Mouse (Mus musculus) midbrain, postnatal 0 days (tissue): ENCODE data around the gene Dnajb2. TPM values are rescaled to one million over a fixed set of nuclear protein-coding genes. Genes with fewer than 3 reads are reported as not detected.

Experiments
- ATAC-seq: fragments of 200-750 bp; cut with Nextera tagmentation; 2 replicates; pipeline ENCODE4 v1.8.0; 2017; ENCODE audit warnings: moderate number of reproducible peaks, mild to moderate bottlenecking, moderate TSS enrichment, moderate library complexity; ENCODE audit not compliant: low FRiP score
- DNase-seq: peaks from one replicate; pipeline ENCODE4 v3.0.0-alpha.2; 2015; ENCODE audit warnings: low spot score
- H3K27ac ChIP-seq: fragments of 300-500 bp; sonication (generic); 2 replicates; pipeline ENCODE4 v1.5.1; 2014; ENCODE audit warnings: low read depth, mild to moderate bottlenecking, low read length, mixed read lengths
- H3K27me3 ChIP-seq: fragments of 300-500 bp; sonication (generic); 2 replicates; pipeline ENCODE4 v1.6.1; 2014; ENCODE audit warnings: low read length, control low read depth, mixed read lengths; ENCODE audit not compliant: insufficient read depth
- H3K36me3 ChIP-seq: fragments of 300-500 bp; sonication (generic); 2 replicates; pipeline ENCODE4 v1.6.1; 2014; ENCODE audit warnings: low read length, control low read depth, mixed read lengths; ENCODE audit not compliant: insufficient read depth
- H3K4me1 ChIP-seq: fragments of 300-500 bp; sonication (generic); 2 replicates; pipeline ENCODE4 v1.6.1; 2014; ENCODE audit warnings: mild to moderate bottlenecking, control low read depth, antibody characterized with exemption, low read length, mixed read lengths; ENCODE audit not compliant: insufficient read depth
- H3K4me2 ChIP-seq: fragments of 300-500 bp; sonication (generic); 2 replicates; pipeline ENCODE4 v1.6.1; 2014; ENCODE audit warnings: low read depth, mild to moderate bottlenecking, low read length, mixed read lengths; ENCODE audit not compliant: poor library complexity, severe bottlenecking
- H3K4me3 ChIP-seq: fragments of 300-500 bp; sonication (generic); 2 replicates; pipeline ENCODE4 v1.5.1; 2014; ENCODE audit warnings: low read depth, mild to moderate bottlenecking, low read length, moderate library complexity
- H3K9ac ChIP-seq: fragments of 300-500 bp; sonication (generic); replicated peaks from 2 replicates; pipeline ENCODE4 v1.6.1; 2014; ENCODE audit warnings: mild to moderate bottlenecking, low read length, moderate library complexity, mixed read lengths; ENCODE audit not compliant: poor library complexity, severe bottlenecking
- H3K9me3 ChIP-seq: fragments of 300-500 bp; sonication (generic); 2 replicates; pipeline ENCODE4 v1.6.1; 2016; ENCODE audit warnings: low read length, control low read depth
- CTCF ChIP-seq: IDR thresholded peaks from 2 replicates; pipeline ENCODE4 v1.5.1; 2016; ENCODE audit warnings: antibody characterized with exemption, mild to moderate bottlenecking
- WGBS: fragments of 180-500 bp; shearing (Covaris S2); extraction: QIAGEN DNeasy Blood & Tissue Kit; methylation state at CpG from one replicate; pipeline ENCODE4 v1.1.7; 2014; 5-methylcytosine and 5-hydroxymethylcytosine counted together
- microRNA-seq: library from miRNA; unstranded; fragments of <30 nt; microRNA quantifications from one replicate; pipeline ENCODE4, GENCODE M21; 2016; ENCODE audit warnings: borderline number of aligned reads
- polyA plus RNA-seq: library from polyadenylated mRNA; unstranded; fragments of >200 nt; fragmentation: Nextera tagmentation; extraction: Ambion mirVana; gene quantifications from 2 replicates; pipeline ENCODE4 v1.2.1, GENCODE M21; 2015
- total RNA-seq: library from RNA; depleted of rRNA; stranded (reverse); fragments of >200 nt; gene quantifications from 2 replicates; pipeline ENCODE4 v1.2.3, GENCODE M21; 2014; rRNA removed

Gene Dnajb2
- total and polyA plus RNA-seq, 2 experiments from 2014 or later, result 43.6 to 65.1 TPM

DNA sequence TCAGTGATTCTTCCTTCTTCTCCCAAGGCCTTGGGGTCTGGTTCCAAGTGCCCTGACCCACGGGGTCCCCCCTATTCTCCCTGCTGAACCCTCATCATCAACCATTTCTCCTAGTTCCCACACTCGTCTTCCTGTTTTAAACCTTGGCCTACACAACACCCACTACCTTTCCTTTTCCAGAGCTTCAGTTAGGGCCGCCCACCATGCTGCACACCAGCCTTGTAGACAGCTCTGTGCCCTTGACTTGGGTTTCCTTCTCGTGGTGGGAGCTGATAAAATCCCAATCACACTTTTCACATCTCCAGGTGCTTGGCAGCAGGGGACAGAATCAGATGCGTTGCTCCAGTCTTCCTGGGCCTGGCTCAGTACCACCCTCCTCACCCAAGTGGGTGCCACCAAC is 58.1 kb downstream of the Dnajb2 start:
- H3K27me3 ChIP-seq, result no peaks in the 10 kb centered on the region
- H3K4me3 ChIP-seq, result no peak overlapping the region
- ATAC-seq, result no peak
- no peak overlapping the region for H3K9ac ChIP-seq
- no peaks in the 10 kb centered on the region for H3K9me3 ChIP-seq
- no peak for DNase-seq
- no peaks in the 10 kb centered on the region; the same call in 1 of the 2 replicates for H3K4me1 ChIP-seq
- no peak overlapping the region for H3K4me2 ChIP-seq
- TF ChIP-seq CTCF, result no peak
- H3K36me3 ChIP-seq, result no peaks in the 10 kb centered on the region
- 78% methylated on average over 5 of the region's 5 CpGs for WGBS
- no peak overlapping the region for H3K27ac ChIP-seq

Small RNA genes lying within 50 kb of the gene (microRNA-seq; reads per million reads assigned to microRNA genes)
- gene Gm27943, result not detected

Other genes starting within 250 kb of the Dnajb2 start
- 1.8 and 2.4 TPM in 2 replicates for gene Nhej1, start 111.2 kb upstream of the Dnajb2 start, total RNA-seq
- gene Nhej1, start 111.2 kb upstream of the Dnajb2 start, polyA plus RNA-seq, result 2.9 and 3.4 TPM in 2 replicates
- not detected in 2 replicates for gene Slc23a3, start 102.5 kb upstream of the Dnajb2 start, total RNA-seq
- gene Slc23a3, start 102.5 kb upstream of the Dnajb2 start, polyA plus RNA-seq, result not detected in 2 replicates
- gene Cnppd1, start 93.7 kb upstream of the Dnajb2 start, total RNA-seq, result 50.5 and 51.4 TPM in 2 replicates
- 48.4 and 50.2 TPM in 2 replicates for gene Cnppd1, start 93.7 kb upstream of the Dnajb2 start, polyA plus RNA-seq
- gene Retreg2, start 93.6 kb upstream of the Dnajb2 start, total RNA-seq, result 220 and 228 TPM in 2 replicates
- 145 TPM in 2 replicates for gene Retreg2, start 93.6 kb upstream of the Dnajb2 start, polyA plus RNA-seq
- gene Zfand2b, start 67.8 kb upstream of the Dnajb2 start, total RNA-seq, result 28.5 and 38.4 TPM in 2 replicates
- gene Zfand2b, start 67.8 kb upstream of the Dnajb2 start, polyA plus RNA-seq, result 41.1 and 42.5 TPM in 2 replicates
- 43.5 and 44.6 TPM in 2 replicates for gene Abcb6, start 56.0 kb upstream of the Dnajb2 start, total RNA-seq
- gene Abcb6, start 56.0 kb upstream of the Dnajb2 start, polyA plus RNA-seq, result 46.7 and 49.1 TPM in 2 replicates
- gene Ankzf1, start 44.3 kb upstream of the Dnajb2 start, total RNA-seq, result 20.1 and 27.7 TPM in 2 replicates
- 15.7 and 17.0 TPM in 2 replicates for gene Ankzf1, start 44.3 kb upstream of the Dnajb2 start, polyA plus RNA-seq
- gene Atg9a, start 44.2 kb upstream of the Dnajb2 start, total RNA-seq, result 97.0 and 135 TPM in 2 replicates
- gene Atg9a, start 44.2 kb upstream of the Dnajb2 start, polyA plus RNA-seq, result 71.8 and 75.6 TPM in 2 replicates
- 18.3 and 25.6 TPM in 2 replicates for gene Glb1l, start 25.6 kb upstream of the Dnajb2 start, total RNA-seq
- gene Glb1l, start 25.6 kb upstream of the Dnajb2 start, polyA plus RNA-seq, result 18.2 and 18.4 TPM in 2 replicates
- 98.8 and 130 TPM in 2 replicates for gene Stk16, start 25.6 kb upstream of the Dnajb2 start, total RNA-seq
- gene Stk16, start 25.6 kb upstream of the Dnajb2 start, polyA plus RNA-seq, result 111 and 113 TPM in 2 replicates
- gene Tuba4a, start 16.5 kb upstream of the Dnajb2 start, total RNA-seq, result 99.2 and 165 TPM in 2 replicates
- 87.0 and 115 TPM in 2 replicates for gene Tuba4a, start 16.5 kb upstream of the Dnajb2 start, polyA plus RNA-seq
- not detected in 2 replicates for gene A630095N17Rik, start 4.3 kb upstream of the Dnajb2 start, total RNA-seq
- gene A630095N17Rik, start 4.3 kb upstream of the Dnajb2 start, polyA plus RNA-seq, result not detected in 2 replicates
- 116 and 127 TPM in 2 replicates for gene Ptprn, start 28.1 kb downstream of the Dnajb2 start, total RNA-seq
- gene Ptprn, start 28.1 kb downstream of the Dnajb2 start, polyA plus RNA-seq, result 51.4 and 52.2 TPM in 2 replicates
- gene Resp18, start 42.0 kb downstream of the Dnajb2 start, total RNA-seq, result 302 and 332 TPM in 2 replicates
- 409 and 416 TPM in 2 replicates for gene Resp18, start 42.0 kb downstream of the Dnajb2 start, polyA plus RNA-seq
- gene Dnpep, start 81.6 kb downstream of the Dnajb2 start, total RNA-seq, result 145 TPM in 2 replicates
- 128 and 139 TPM in 2 replicates for gene Dnpep, start 81.6 kb downstream of the Dnajb2 start, polyA plus RNA-seq
- 1.9 and 2.6 TPM in 2 replicates for gene Des, start 123.9 kb downstream of the Dnajb2 start, total RNA-seq
- 1.4 and 1.6 TPM in 2 replicates for gene Des, start 123.9 kb downstream of the Dnajb2 start, polyA plus RNA-seq
- gene Speg, start 138.9 kb downstream of the Dnajb2 start, total RNA-seq, result 62.9 and 70.6 TPM in 2 replicates
- 22.0 and 23.7 TPM in 2 replicates for gene Speg, start 138.9 kb downstream of the Dnajb2 start, polyA plus RNA-seq
- gene Gmppa, start 199.5 kb downstream of the Dnajb2 start, total RNA-seq, result 77.1 and 94.9 TPM in 2 replicates
- gene Gmppa, start 199.5 kb downstream of the Dnajb2 start, polyA plus RNA-seq, result 67.4 and 76.1 TPM in 2 replicates
- gene Asic4, start 214.0 kb downstream of the Dnajb2 start, total RNA-seq, result 180 and 188 TPM in 2 replicates
- gene Asic4, start 214.0 kb downstream of the Dnajb2 start, polyA plus RNA-seq, result 54.8 and 60.0 TPM in 2 replicates
- gene Chpf, start 242.9 kb downstream of the Dnajb2 start, total RNA-seq, result 125 and 132 TPM in 2 replicates
- 60.0 and 60.8 TPM in 2 replicates for gene Chpf, start 242.9 kb downstream of the Dnajb2 start, polyA plus RNA-seq
- gene Tmem198, start 243.1 kb downstream of the Dnajb2 start, total RNA-seq, result 52.4 and 57.8 TPM in 2 replicates
- 49.4 and 50.4 TPM in 2 replicates for gene Tmem198, start 243.1 kb downstream of the Dnajb2 start, polyA plus RNA-seq